Mouse (Mus musculus) retina, embryonic 14.5 days (tissue): ENCODE data around the gene Ncs1.
A peak's percentile ranks its signal among the peaks of the same experiment; 100 is the strongest.

Experiments used
- DNase-seq: peaks from one replicate; pipeline ENCODE4 v3.0.0-alpha.2; 2015; ENCODE audit warnings: low spot score

The Ncs1 gene

GRCm38 (mm10) chr2:31281138-31281537 is 35.5 kb downstream of the Ncs1 start:
- no peak for DNase-seq

- no peak for DNase-seq
Observed at GRCm38 (mm10) chr2:31282266-31282665, 36.6 kb downstream of the Ncs1 start.

- DNase-seq = no peak
Observed at GRCm38 (mm10) chr2:31282880-31283279, 37.3 kb downstream of the Ncs1 start.

- no peak for DNase-seq
Observed at GRCm38 (mm10) chr2:31284531-31284930, 38.9 kb downstream of the Ncs1 start.

GRCm38 (mm10) chr2:31291421-31291820 is 45.8 kb downstream of the Ncs1 start:
- peak; percentile 87 for DNase-seq

- DNase-seq = peak; percentile 89
Observed at GRCm38 (mm10) chr2:31294985-31295384, 49.4 kb downstream of the Ncs1 start.

- no peak for DNase-seq
Observed at GRCm38 (mm10) chr2:31296395-31296794, 50.8 kb downstream of the Ncs1 start.

GRCm38 (mm10) chr2:31297602-31298268 is 52.1 kb downstream of the Ncs1 start:
- peak; percentile 60 for DNase-seq

GRCm38 (mm10) chr2:31298814-31299213 is 53.2 kb downstream of the Ncs1 start:
- DNase-seq = no peak

GRCm38 (mm10) chr2:31299266-31299665 is 53.6 kb downstream of the Ncs1 start:
- DNase-seq = peak; percentile 88

GRCm38 (mm10) chr2:31299996-31300395 is 54.4 kb downstream of the Ncs1 start:
- DNase-seq = no peak

- DNase-seq = no peak
Observed at GRCm38 (mm10) chr2:31303177-31303576, 57.6 kb downstream of the Ncs1 start.

- DNase-seq = no peak
Observed at GRCm38 (mm10) chr2:31304191-31304590, 58.6 kb downstream of the Ncs1 start.

- no peak for DNase-seq
Observed at GRCm38 (mm10) chr2:31304801-31305665, 59.4 kb downstream of the Ncs1 start.

GRCm38 (mm10) chr2:31305684-31306083 is 60.1 kb downstream of the Ncs1 start:
- DNase-seq = peak; percentile 68

GRCm38 (mm10) chr2:31308257-31308656 is 62.6 kb downstream of the Ncs1 start:
- no peak for DNase-seq

GRCm38 (mm10) chr2:31309549-31309948 is 63.9 kb downstream of the Ncs1 start:
- DNase-seq = no peak

- no peak for DNase-seq
Observed at GRCm38 (mm10) chr2:31314007-31314465, 68.4 kb downstream of the Ncs1 start, which contains the start of gene Hmcn2. Hmcn2 (plus strand) TSS chr2:31314415.

- DNase-seq = no peak
Observed at GRCm38 (mm10) chr2:31318162-31318561, 72.5 kb downstream of the Ncs1 start.

- DNase-seq = no peak
Observed at GRCm38 (mm10) chr2:31319200-31319599, 73.6 kb downstream of the Ncs1 start.

- no peak for DNase-seq
Observed at GRCm38 (mm10) chr2:31327186-31327585, 81.6 kb downstream of the Ncs1 start.

GRCm38 (mm10) chr2:31337706-31338330 is 92.2 kb downstream of the Ncs1 start:
- no peak for DNase-seq

GRCm38 (mm10) chr2:31339826-31340225 is 94.2 kb downstream of the Ncs1 start:
- no peak for DNase-seq
